Mouse (Mus musculus): ENCODE measurements around the gene Tmem236.
"Not testable (repeated sequence)": the region's sequence is repeated elsewhere in the genome, so short reads cannot be mapped to it uniquely, and the experiment has no call there.

DNA sequence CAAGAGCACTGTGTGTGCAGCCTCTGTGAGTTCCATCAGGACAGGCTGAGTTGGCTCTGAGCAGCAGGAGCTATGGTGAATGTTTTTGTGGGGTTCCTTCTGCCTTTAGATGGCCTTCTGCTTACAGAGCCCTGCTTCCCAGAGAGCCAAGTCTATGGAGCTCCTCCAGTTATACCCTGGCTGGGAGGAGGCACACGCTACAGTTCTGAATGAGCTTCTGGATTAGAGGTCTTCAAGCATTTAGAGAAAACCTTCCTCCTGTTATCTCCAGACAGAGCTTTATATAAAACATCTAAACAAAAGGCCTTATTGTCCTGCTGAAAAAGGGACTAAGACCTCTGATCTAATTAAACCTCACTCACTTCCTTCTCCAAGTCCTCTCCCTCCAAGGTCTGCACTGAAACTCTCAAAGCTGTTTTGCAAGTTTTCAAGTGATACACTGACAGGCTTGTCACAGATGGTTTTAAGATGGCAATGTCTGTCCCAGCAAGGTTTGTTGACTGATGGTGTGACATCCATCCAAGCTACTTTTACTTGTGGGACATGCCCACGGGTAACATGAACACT lies 26.6 kb downstream of the Tmem236 start:
- TF ChIP-seq CTCF, POLR2A (IDR thresholded peaks at IDR 0.05; ENCODE audit: extremely low read depth, insufficient read depth, low read length): not testable (repeated sequence)
